Mouse (Mus musculus) C2C12 (cell line): Measurements from ENCODE around the gene Scd4.

Source experiments
- CEBPB ChIP-seq: IDR thresholded peaks from one replicate; pipeline ENCODE4 v1.6.1; 2011; ENCODE audit warnings: low read depth, mild to moderate bottlenecking, control low read depth, moderate library complexity
- CTCF ChIP-seq: IDR thresholded peaks from one replicate; pipeline ENCODE4 v1.5.1; 2011; ENCODE audit not compliant: control insufficient read depth, insufficient read depth, insufficient read length
- MAX ChIP-seq: IDR thresholded peaks from one replicate; pipeline ENCODE4 v1.6.1; 2011; ENCODE audit warnings: mild to moderate bottlenecking, control low read depth
- MYOD1 ChIP-seq: IDR thresholded peaks from one replicate; pipeline ENCODE4 v1.6.1; 2011; ENCODE audit warnings: low read depth; ENCODE audit not compliant: control insufficient read depth, insufficient read length
- USF1 ChIP-seq: IDR thresholded peaks from one replicate; pipeline ENCODE4 v1.6.1; 2011; ENCODE audit warnings: low read depth, mild to moderate bottlenecking, control low read depth, moderate library complexity

DNA sequence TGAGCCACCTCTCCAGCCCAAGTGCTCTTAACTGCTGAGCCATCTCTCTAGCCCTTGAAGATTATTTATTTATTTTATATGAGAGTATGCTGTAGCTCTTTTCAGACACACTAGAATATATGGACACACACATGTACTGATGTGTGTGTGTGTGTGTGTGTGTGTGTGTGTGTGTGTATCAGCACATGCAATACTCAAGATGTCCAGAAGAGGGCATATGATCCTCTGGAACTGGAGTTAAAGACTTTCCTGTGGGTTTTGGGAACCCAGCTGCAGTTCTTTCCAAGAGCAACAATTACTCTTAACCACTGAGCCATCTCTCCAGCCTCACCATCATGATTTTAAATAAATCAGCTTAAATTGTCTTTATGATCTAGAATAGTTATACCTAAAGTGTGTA is 14.3 kb upstream of the Scd4 start:
- TF ChIP-seq CTCF: no peak
- TF ChIP-seq MAX: no peak
- no peak for TF ChIP-seq MYOD1
- no peak for TF ChIP-seq USF1
- no peak for TF ChIP-seq CEBPB
